Mouse (Mus musculus) naive thymus-derived CD4-positive, alpha-beta T cell, adult 2 months (primary cell): ENCODE data around the gene Degs2.
"Not testable (repeated sequence)": the region's sequence is repeated elsewhere in the genome, so short reads cannot be mapped to it uniquely, and the experiment has no call there.

Experiments used
- DNase-seq: peaks from one replicate; pipeline ENCODE4 v3.0.0-alpha.2; 2011; ENCODE audit warnings: low read depth

The Degs2 gene

DNA sequence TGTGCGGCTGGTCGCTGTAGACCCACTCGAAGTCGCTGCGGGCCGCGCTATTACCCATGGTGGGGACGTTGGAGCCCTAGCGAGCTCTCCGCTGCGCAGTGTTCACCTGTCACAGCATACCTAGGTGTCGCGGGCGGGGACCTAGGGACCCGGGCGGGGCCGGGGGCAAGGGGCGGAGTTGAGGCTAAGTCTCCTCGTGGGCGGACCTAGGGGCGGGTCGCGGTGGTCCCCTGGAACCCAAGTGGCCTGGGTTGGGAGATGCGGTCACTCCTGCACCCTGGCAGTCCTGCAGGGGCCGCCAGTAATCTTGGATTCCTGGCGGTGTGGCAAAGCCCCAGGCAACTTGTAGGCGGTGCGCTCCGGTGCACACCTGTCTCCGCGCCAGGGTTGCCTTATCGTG is at the start of gene Degs2:
Gene Degs2 (minus strand): TSS at position 131 of the 400 bp plus-strand sequence.
- no peak for DNase-seq

DNA sequence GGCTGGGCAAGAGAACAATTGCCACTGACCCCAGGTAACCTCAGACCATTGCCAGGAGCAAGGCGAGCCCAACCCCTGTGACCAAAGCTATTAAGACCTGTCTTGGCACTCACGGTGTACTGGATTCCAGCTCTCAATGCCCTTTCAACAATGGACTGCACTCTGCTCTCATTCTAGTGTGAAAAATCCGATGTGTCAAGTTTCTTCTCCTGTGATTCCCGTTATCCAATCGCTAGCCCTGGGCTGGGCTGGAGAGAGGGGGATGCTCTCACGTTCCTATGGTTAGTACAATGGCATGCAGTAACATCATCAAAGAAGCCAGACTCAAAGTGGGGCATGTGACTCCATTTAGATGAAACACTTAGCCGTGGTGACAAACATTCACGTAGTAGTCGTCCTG is 49.7 kb upstream of the Degs2 start:
- no peak for DNase-seq

DNA sequence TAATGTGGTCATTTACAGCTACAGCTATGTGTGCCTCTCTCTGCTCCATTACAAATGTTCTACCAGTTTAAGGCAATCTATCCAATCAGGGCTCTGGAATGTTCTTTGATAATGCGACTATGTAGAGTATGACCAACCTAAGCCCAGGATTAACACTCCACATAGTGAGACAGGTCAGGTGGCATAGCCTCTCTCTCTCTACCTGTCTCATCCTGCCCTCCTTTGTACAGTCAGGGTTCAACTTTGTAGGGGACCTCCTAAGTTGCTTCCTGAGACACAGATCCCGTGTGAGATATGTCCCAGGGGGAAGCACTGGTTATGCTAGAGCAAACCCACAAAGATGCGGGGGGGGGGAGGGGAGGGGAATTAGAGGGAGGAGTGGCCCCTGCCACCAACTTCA is 48.1 kb upstream of the Degs2 start:
- DNase-seq: no peak

DNA sequence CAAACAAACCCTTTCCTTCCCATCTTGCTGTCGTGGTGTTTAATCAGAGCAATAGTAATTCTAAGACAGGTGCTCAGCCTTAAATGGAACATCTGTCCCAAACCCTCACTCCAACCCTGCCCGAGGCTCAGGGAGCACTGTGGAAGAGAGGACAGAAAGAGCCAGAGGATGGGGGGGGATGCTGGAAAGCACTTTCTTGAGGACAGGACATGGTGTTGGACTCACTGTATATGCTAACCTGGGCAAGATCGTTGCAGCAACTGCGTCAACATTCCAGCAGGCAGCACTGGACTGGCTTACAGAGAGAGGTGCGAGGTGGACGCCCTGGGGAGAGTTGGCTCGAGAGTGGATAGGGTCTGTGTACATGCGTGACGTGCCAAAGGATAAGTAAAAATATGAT is 47.3 kb upstream of the Degs2 start:
- no peak for DNase-seq

DNA sequence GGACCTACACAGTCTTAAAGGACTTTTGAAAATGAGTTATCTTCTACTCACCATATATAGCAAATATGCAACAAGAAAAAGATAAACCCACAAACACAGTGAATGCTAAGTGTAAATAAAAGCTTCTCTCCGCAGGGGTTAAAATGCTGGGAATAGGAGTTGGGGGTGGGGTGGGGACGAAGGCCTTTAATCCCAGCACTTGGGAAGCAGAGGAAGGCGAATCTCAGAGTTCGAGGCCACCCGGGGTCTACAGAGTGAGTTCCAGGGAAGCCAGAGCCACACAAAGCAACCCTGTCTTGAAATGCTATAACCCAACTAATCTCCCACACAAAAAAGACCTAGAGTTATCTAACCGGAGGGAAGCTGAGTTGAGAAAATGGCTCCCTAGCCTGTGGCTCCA is 46.9 kb upstream of the Degs2 start:
- no peak for DNase-seq

GRCm38 (mm10) chr12:108745990-108746389 is 43.9 kb upstream of the Degs2 start:
- no peak for DNase-seq

- DNase-seq: no peak
These were observed 40.1 kb upstream of the Degs2 start for GRCm38 (mm10) chr12:108742241-108742640.

DNA sequence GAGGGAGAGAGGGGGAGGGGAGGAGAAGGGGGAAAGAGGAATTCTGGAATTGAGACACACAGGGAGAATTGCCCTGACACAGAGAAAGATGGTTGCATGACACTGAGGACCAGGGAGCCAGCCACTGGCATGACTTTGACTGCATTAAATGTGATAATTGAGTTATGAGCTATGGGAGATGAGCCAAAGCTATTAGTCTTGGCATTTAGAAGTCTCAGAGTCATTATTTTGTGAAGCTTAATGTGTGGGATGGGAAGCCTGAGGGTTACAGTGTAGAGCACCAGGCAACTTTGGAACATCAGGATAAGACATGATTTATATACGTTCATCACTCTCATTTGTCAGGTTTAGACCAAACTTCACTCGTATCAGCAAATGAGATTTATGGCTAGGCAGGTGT is 39.4 kb upstream of the Degs2 start:
- no peak for DNase-seq

- DNase-seq: no peak
These were observed 36.6 kb upstream of the Degs2 start for GRCm38 (mm10) chr12:108738745-108739144.

DNA sequence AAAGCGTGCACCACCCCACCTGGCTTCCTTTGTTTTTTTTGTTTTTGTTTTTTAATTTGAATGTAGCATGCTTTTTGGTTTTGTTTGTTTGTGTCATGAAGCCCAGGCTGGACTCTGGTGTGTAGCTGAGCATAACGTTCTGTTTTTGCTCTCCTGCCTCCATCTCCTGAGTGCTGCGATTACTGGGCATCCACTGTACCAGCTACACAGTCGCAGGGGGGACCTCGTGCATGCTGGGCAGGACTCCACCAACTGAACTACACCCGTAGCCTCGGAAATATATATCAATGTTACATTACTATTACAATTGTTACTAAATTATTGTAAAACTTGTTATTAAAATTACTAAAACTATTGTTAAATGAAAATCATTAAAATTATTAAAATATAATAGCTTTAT is 35.7 kb upstream of the Degs2 start:
- DNase-seq: no peak

GRCm38 (mm10) chr12:108734386-108734785 is 32.3 kb upstream of the Degs2 start:
- no peak for DNase-seq

GRCm38 (mm10) chr12:108723841-108724240 is 21.7 kb upstream of the Degs2 start:
- DNase-seq: no peak

GRCm38 (mm10) chr12:108722464-108722863 is 20.3 kb upstream of the Degs2 start:
- no peak for DNase-seq

GRCm38 (mm10) chr12:108718485-108718884 is 16.4 kb upstream of the Degs2 start:
- no peak for DNase-seq

- DNase-seq: no peak
These were observed 13.7 kb upstream of the Degs2 start for GRCm38 (mm10) chr12:108715854-108716253.

DNA sequence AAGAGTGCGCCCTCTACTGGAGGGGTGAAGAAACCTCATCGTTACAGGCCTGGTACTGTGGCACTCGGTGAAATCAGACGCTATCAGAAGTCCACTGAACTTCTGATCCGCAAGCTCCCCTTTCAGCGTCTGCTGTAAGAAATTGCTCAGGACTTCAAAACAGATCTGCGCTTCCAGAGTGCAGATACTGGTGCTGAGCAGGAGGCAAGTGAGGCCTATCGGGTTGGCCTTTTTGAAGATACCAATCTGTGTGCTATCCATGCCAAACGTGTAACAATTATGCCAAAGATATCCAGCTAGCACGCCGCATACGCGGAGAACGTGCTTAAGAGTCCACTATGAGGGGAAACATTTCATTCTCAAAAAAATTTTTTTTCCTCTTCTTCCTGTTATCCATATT is 11.9 kb upstream of the Degs2 start:
- not testable (repeated sequence) for DNase-seq

GRCm38 (mm10) chr12:108712481-108712880 is 10.4 kb upstream of the Degs2 start:
- DNase-seq: no peak

GRCm38 (mm10) chr12:108710861-108711615 is 8.9 kb upstream of the Degs2 start:
- DNase-seq: no peak

GRCm38 (mm10) chr12:108709964-108710765 is 8.1 kb upstream of the Degs2 start:
- DNase-seq: no peak

DNA sequence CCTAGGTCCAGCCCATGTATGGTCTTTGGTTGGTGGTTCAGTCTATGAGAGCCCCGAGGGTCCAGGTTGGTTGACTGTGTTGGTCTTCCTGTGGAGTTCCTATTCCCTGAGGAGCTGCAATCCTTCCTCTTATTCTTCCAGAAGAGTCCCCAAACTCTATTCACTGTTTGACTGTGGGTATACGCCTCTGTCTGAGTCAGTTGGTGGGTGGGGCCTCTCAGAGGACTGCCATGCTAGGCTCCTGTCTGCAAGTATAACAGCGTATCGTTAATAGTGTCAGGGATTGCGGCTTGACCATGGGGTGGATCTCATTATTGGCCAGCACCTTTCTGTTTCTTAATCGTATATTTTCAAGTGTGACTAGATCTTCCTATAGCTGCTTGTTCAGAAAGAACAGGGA is 7.3 kb upstream of the Degs2 start:
- no peak for DNase-seq

DNA sequence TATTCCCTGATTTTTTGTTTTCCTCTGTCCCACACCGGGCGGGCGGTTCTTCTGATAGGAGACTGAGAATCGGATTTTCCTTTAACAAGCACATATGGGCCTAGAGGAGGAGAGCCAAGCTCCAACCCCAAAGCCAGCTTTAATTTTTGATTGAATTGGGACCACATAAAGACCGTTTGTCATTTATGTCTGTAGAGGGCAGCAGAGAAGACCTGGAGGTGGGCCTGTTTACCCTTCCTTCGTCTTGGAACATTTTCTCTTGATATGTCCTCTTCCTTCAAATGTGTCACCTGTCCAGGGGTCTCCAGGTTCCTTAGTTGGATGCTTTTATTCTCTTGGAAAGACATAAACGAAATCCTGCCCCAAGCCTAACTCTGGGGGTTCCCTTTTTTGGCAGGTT is 4.0 kb upstream of the Degs2 start:
- DNase-seq: peak; percentile 60

- no peak for DNase-seq
These were observed 3.4 kb upstream of the Degs2 start for GRCm38 (mm10) chr12:108705486-108705885.

- DNase-seq: no peak
These were observed 894 bp downstream of the Degs2 start for GRCm38 (mm10) chr12:108701221-108701620.
